Mouse (Mus musculus) testis, adult 10 weeks (tissue): ENCODE data around the gene Inafm2. TPM values are rescaled to one million over a fixed set of nuclear protein-coding genes. Genes with fewer than 3 reads are reported as not detected.

Experiments
- polyA plus RNA-seq: library from polyadenylated mRNA; stranded (reverse); fragments of 350-450 nt; fragmentation: Illumina TruSeq; extraction: RNeasy Lipid Tissue Mini Kit (QIAGEN cat#74804); gene quantifications from one replicate; pipeline ENCODE4 v1.2.3, GENCODE M21; 2014; ENCODE audit warnings: low read depth, low replicate concordance

Gene Inafm2
- polyA plus RNA-seq, result 27.8 TPM

DNA sequence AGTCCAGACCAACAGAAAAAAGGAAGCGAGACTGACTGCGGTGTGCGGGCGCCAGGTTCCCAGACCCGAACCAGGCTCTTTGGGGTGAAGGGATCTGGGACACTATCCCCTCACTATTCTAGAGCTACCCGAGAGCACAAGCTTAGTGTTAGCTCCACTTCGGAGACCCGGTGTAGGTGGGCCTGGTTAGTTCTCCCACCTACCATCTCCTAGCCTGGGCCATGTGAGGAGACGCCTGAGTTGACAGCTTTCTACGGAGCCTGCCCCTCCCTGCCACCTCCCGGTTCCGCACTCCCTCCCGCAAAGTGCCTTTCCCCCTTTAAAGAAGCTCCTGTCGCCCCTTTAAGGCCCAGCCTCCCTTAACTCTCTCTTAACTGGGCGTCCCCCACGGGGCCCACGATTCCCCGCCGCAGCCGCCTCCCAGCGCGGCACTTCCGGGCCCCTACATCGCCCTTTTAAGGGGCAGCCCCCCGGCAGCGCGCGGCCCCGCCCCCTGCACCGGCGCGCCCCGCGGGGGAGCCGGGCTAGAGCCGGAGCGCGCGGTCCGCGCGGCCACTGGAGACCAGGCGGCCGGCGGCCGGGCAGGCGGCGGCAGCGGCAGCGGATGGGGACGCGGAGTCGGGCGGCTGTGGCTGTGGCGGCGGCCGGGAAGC lies at the start of gene Inafm2:
Gene Inafm2, plus strand, starts transcription at position 527 of the 653 bp plus-strand sequence.

DNA sequence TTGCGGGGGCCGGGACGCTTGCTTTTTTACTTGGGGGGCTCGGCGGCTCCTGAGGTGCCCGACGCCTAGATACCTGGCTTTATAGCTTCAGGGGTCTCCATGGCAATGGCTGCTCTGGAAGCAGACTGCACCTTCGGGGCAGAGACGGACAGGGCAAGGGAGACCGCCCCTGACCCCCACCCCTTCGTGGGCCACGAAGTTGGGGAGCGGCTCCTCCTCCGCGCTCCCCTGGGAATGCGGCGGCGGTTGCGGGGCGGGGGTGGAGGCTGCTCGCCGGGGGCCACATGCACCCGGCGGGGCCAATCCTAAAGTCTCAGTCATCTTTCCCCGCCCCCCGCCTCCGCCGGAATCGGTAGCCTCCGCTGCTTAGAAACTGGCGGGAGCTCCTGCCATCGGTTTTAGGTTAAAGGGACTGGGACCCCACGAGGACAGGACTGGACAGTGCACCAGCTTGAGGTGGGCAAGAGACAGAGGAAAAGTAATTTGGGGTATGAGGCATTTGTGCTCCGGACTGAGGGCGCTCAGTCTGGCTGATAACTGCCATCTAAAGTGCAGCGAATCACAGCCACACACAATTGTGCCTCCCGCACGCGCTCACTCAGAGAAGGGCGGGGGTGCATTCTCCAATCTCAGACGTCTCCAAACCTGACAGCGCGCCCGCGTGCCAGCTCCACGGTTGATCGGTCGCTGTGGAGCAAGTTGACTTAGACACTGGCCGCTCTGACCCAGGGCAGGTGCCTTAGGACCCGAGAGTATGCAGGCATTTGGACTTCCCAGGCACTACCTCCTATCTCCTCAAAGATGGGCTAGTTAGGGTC lies 41.4 kb upstream of the Inafm2 start, which contains the start of gene Ankrd63:
Gene Ankrd63, minus strand, starts transcription at position 51 of the 818 bp plus-strand sequence.

DNA sequence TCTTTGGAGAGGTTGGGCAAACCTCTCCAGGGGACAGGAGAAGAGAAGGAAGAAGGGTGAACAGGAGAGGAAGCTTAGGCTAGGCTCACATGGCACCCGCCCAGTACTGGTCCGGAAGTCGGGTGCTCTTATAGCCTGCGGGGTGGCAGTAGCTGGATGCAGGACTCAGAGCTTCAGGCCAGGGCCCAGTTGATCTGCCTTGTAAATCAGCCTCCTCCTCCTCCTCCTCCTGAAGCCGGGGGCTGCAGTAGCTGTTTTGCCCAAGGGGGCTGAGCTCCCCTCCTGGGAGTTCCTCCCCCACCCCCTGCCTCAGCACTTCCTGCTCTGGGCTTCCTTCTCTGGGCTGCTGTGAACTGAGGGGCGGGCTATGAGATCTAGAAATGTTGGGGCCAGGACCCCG lies 17.2 kb upstream of the Inafm2 start, which contains the start of gene Plcb2:
Gene Plcb2, minus strand, starts transcription at position 102 of the 400 bp plus-strand sequence.

DNA sequence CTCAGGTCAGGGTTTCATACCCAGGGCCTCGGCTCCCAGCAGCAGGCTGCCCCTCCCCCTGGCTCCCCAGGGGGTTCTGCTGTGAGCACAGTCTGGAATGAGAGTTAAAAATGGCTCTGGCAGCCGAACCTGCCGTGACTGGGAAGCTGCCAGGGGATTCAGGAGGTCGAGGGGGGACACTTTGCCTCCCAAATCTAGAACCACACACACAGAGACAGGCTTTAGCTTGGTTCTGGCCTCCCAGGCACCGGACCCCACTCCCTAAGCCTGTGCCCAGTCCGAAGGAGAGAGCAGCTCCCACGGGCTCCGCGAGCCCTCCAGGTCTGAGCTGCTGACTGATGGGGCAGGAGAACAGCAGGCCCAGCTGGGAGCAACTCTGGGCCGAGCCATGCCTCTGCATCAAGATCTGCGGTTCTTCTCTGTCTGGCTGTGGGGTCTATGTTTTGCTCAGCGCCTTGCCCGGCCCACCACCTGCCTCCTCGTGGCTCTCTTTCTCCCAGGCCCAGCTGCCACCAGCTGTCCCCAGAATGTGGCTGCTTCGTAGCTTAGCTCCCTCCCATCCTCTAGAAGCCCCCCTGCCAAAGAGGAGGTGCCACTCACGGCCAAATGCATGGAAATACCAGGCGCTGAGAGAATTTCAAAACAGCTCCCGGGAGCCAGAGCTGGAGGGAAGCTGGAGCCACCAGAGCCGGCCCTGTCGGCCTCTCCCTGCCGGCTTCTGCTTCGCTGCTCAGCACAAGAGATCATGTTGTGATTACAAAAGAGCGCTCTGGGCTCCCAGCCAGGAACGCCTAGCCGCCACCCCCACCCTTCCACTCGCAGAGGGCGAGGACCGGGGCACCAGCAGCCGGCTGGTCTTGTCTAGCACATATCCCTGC lies 16.6 kb downstream of the Inafm2 start, which contains the start of gene Ccdc9b:
Gene Ccdc9b, minus strand, starts transcription at position 756 of the 878 bp plus-strand sequence.

DNA sequence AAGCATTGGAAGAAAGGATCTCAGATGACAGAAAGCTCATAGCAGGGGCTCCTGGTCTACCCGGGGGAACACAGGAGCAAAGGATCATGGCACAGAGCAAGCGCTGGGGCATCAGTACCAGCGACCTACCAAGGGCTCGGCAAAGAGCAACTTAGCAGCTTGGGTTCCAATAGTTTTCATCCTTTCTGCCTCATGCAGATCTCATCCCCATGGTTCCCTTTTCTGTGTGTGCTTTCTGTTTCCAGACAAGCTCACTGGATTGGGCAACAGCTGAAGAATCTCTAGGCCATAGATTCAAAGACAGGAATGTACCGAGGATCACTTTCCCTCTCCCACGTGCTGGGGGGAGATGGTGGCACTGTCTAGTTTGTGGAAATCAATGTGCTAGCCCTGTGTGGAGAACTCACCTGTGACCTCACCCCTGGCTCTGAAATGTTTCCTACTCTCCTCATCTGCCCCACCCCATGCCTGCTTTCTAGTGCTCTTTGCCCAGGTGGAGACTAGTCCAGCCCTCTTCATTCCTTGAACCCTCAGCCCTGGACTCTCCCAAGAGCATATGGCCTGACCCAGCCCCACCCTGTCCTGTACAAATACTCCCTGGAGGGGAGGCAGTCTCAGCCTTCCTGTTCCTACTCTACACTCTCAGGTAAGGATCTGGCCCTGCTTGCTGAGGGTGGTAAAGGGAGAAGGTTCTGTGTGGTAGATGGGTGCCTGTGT lies 26.8 kb downstream of the Inafm2 start, which contains the start of gene Phgr1:
Gene Phgr1, plus strand, starts transcription at position 612 of the 717 bp plus-strand sequence.

DNA sequence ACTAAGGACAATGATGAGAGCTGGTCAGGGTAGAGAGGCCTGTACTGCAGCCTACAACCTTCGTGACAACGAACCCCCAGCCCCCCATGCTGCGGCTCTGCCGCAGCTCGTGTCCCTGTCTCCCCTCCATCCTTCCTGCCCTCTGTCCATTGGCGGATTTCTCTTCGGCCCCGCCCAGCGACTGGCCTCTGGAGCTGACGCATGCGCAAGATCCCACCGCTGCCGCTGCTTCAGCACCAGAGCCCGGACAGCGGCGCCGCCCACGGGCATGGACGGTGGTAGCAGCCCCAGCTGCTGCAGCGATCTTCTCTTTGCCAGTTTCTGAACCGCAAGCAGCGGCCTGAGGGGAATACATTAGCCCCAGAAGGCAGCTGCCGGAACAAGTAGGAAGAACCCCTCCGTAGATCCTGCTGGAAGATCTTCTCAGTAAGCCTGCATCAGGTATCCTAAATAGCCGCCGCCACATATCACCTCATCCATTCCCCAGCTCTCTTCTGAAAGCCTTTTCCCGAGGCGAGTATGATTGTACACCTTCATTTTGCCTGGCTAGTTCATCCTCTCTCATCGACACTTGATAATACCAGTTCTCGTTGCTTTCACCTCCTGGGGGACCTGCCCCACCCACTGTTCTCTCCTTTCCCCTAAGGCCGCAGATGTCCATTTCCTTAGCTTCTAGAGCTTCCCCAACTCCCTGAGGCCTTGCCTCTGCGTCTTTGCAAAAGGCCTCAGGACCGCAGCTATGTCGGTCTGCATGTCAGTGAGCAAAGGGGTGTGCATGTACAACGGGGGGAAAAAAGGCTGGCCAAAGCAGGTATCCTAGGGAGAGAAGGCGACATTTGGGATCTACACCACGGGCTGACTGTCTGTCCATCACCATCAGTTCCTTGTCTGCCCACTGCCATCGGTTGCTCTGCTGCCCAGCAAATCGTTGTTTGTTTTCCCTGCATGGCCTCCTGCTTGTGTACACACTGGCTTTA lies 34.2 kb downstream of the Inafm2 start, which contains the start of gene Disp2:
Gene Disp2, plus strand, starts transcription at position 216 of the 977 bp plus-strand sequence.

Other genes with a start within 250 kb of the Inafm2 start
- gene Bmf, start 196.1 kb upstream of the Inafm2 start, polyA plus RNA-seq, result 0.32 TPM
- gene Bub1b, start 147.5 kb upstream of the Inafm2 start, polyA plus RNA-seq, result 41.9 TPM
- gene Pak6, start 82.5 kb upstream of the Inafm2 start, polyA plus RNA-seq, result 0.71 TPM
- gene Ankrd63, start 41.8 kb upstream of the Inafm2 start, polyA plus RNA-seq, result 0.57 TPM
- gene Plcb2, start 17.3 kb upstream of the Inafm2 start, polyA plus RNA-seq, result 3.0 TPM
- gene Ccdc9b, start 16.9 kb downstream of the Inafm2 start, polyA plus RNA-seq, result 0.39 TPM
- not detected for gene Phgr1, start 27.0 kb downstream of the Inafm2 start, polyA plus RNA-seq
- gene Disp2, start 34.0 kb downstream of the Inafm2 start, polyA plus RNA-seq, result 0.13 TPM
- gene Knstrn, start 68.2 kb downstream of the Inafm2 start, polyA plus RNA-seq, result 186 TPM
- gene Ivd, start 116.2 kb downstream of the Inafm2 start, polyA plus RNA-seq, result 17.3 TPM
- gene Bahd1, start 154.6 kb downstream of the Inafm2 start, polyA plus RNA-seq, result 3.1 TPM
- gene Chst14, start 180.7 kb downstream of the Inafm2 start, polyA plus RNA-seq, result 0.49 TPM